Mouse (Mus musculus) urinary bladder, postnatal 14 days (tissue): Measurements from ENCODE around the gene Bcl6.
A peak's percentile ranks its signal among the peaks of the same experiment; 100 is the strongest.

ENCODE experiments used
- DNase-seq: peaks from one replicate; pipeline ENCODE4 v3.0.0; 2021; ENCODE audit warnings: low spot score

Gene Bcl6

DNA sequence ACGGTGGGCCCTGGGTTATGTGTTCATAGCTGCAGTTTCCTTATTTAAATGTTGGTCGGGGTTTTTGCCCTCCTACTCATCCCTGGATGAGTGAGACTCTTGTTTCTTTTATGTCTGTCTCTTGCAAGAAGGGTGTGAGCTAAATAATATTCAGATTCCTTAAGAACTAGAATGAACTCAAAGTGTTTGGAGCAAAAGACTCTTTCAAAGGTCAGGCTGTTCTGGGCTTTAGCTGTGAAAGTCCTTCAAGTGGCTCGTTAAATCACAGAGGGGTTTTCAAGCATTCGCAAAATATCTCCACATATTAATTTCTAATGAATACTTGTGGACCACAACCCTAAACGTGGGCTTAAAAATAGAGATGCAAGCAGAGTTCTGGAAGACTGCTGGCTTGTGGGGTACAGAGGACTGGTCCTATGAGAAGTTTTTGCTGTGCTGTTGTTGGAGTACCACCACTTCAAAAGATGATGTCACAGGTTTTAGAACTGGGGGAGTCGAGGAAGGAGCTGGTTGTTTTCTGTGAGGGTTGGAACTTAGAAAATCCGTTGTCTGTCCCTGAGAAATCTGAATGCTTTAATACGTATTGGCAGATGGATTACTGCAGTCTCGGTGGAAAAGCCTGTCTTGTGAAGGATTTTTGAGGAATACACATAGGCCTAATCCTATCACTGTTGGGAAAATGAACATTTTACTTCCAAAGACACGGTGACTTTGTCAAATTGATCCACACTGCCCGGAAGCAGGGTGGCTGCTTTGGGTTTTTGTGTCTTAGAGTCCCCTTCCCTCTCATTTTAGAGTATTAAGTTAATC lies 1.7 kb upstream of the Bcl6 start:
- DNase-seq = no peak

DNA sequence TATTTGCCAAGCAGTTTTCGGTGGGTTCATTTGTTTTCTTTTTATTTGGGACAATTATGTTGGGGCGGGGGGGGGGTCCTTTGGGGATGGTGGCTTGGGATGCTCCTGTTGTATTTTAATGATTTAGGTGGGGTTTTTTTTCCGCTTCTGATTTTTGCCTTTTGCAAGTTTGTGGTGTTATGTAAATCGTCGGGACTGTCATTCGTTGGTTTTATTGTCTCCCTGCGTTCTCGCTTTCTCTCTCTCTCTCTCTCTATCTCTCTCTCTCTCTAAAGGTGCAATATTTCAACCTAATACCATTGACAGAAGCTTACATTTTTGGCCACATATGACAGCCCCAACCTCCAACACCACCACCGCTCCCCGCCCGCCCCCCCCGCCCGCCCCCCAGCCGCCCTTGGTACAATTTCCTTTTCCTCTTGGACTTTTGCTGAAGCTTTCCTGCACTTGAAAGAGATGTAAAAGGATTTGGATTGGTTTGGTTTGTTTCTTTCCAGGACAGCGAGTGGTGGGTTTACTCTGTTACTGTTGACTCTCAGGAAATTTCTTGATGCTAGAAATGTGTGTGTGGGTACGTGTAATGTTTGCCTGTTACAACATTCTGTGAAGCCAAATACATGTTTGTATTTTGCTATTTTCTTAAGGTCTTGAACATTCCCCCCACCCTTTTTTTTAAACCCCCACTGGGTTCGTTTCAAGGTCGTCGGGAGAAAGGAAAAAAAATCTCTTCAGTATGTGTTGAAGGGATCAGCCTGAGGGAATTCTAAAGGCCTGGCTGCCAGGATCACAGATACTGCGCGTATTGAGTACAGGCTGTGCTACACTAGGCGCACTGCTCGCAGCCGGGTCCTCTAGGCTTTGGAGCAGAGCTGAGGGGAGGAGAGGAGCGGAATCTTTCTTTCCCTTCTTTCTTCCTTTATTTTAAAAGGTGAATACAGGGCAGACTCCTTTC lies 833 bp upstream of the Bcl6 start:
- DNase-seq = peak; percentile 44

DNA sequence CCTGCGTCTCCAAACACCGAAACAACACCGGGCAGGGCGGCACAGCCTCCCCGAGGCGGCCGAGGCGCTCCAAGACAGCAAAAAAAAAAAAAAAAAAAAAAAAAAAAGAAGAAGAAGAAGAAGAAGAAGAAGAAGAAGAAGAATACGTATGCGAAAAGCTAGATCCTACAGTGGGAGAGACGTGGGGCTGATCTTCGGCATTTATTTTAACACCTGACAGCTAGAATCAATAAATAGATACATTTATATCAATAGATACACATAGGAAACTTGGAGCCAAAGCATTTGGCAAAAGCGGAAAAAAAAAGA lies 541 bp downstream of the Bcl6 start:
- no peak for DNase-seq

DNA sequence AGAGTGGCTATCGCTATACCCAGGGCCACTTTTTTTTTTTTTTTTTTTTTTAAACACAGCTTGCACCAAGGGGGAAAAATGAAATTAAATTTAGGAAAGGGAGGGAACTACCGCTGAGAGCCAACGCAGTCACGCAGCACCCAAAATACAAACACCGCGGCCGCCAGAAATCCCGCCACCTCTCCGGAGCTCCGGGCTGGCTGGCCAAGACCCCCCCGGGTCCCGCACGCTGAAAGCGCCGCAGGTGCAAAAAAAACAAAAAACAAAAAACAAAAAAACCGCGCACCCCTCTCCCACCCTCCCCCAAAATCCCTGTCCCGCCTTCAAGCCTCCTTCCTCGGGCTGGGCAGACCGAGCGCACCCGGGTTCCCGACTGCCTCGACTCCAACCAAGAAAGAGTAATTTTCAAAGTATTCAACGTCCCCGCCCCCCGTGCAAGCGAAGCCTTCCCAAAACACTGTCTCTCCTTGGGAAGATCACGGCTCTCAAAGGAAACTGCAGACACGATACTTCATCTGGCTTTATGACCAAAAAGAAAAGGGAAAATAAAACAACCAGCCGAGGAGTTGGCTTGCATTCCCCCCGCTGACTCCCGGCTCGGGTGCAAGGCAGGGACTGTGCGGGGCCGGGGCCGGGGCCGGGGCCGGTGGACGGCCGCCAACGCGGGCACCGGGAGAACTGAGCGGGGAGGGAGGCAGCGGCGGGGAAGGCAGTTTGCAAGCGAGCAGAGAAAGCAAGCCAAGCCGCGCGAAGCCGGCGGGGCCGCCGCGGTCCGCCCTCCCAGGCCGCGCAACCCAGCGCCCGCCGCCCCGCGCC lies 1.1 kb downstream of the Bcl6 start:
- DNase-seq = peak; percentile 54

DNA sequence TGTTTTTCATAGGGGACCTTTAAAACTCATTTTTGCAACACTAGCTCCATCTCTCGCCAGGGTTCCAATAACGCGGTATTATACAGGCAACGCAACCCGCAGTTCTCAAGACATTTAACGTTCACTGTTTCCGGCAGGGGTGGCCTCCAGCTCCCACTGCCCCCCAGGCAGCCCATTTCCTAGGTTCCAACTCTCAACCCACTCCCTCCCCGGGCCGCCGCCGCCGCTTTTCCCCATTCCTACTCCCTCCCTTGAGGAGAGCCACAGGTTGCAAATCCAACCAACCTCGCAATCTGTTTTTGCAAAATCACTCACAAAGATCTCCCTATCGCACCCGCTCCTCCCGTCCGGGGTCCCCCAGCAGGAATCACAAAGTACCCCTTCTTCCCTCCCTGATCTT lies 1.8 kb downstream of the Bcl6 start:
- DNase-seq = peak; percentile 35

DNA sequence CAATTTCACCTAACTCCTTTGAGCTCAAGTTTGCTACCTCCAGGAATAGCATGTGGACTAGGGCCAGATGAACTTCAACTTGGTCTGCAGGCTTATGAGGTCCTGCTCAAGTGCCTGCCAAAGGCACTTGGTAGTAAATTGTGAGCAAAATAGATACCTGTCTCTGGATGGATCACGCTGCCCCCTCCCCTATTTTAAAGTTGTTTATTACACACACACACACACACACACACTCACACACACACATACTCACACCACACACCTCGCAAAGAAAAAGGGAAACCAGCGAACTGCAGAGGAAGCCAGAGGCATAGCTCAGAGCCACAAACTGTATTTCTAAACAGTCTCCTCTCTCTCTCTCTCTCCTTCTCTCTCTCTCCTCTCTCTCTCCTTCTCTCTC lies 2.5 kb downstream of the Bcl6 start:
- DNase-seq = no peak

DNA sequence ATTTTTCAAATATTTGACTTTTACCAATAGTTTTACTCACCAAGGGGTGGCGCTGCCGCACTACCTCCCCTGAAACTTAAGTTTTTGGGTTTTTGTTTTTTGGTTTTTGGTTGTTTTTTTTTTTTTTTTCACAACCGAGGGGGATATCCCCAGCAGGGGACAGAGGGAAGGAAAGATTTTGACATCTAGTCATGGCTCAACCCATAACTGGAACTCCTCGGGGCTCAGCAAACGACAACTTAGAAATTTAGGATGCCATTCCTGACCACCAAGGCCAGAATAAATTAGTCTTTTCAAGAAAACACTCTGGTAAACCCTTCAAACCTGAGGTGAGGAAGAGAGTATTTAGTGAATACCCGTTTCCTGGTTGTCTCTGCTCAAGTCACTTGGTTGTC lies 3.2 kb downstream of the Bcl6 start:
- DNase-seq = peak; percentile 64

DNA sequence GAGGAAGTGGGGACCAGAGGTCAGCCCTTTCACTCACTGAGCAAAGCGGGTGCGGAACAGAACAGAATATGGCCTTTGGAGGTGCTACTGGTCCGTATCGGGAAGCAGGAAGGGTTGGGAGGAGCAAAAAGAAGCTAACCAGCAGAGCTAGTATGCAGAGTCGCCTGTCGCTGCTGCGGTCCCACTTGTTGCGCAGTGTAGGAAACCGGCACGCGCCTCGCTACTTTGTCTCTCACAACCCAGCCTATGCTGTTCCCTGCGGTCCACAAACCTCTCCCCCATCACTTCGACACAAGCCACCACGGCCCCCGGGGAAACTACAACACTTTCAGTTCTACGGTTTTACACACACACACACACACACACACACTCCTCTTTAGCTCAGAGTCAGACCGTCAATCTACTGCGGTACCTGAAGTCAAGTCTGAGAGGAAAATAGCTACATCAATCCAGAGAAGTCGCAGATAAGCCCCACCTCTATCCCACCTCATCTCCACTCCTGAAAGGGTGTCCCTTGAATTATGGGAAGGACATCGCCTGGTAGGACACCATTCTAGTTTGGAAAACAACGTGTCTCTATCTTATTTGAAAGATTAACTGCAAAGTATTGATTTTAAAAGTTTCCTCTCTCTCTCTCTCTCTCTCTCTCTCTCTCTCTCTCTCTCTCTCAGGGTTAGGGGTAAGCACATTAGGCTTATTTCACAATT lies 3.7 kb downstream of the Bcl6 start:
- DNase-seq = peak; percentile 55

DNA sequence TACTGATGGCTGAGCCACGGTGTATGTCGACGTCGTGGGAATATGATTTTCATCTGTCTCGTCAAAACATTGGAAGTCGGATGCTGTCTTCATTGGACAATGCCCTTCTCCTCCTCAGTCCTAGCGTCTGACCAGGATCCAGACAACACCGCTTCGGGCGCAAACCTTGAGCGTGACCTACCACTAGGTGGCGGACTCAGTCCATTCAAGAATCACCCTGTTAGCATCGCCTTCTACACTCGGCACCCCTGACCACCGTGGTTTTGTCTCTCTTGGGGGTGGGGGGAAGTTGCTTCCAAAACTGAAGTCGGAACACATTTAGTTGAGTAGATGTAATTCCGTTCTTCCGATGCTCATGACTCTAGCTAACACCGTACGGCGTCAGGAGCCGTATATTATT lies 4.5 kb downstream of the Bcl6 start:
- peak; percentile 92 for DNase-seq

DNA sequence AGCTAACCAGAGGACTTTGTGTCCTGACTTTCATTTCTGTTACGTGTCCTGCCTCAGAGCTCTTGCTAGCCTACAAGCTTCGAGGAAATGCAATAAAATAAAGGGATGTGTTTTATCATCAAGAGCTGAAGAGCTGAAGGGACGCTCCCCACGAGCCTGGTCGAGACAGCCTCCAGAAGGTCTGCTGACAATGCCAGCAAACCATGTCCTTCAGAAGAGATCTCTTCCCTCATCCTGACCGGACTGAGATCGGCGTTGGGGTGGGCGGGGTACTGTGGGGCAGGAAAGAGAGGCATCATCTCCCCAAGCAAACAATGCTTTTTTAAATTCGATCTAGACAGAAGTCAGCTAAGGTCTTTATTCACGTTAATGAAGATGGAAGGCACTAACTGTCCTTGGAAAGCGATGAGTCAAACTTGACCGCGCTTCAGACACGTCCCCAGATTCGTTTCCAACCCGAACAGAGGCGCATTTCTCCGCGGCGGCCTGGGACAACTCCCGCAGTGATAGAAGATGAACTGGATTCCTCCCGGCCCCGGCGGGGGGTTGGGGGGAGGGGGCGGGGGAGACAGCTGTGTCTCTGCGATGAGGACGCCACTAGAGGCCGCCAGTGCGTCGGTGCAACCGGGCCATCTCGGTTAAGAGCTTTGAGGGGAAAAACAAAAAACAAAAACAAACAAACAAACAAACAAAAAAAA lies 5.6 kb downstream of the Bcl6 start:
- peak; percentile 76 for DNase-seq

DNA sequence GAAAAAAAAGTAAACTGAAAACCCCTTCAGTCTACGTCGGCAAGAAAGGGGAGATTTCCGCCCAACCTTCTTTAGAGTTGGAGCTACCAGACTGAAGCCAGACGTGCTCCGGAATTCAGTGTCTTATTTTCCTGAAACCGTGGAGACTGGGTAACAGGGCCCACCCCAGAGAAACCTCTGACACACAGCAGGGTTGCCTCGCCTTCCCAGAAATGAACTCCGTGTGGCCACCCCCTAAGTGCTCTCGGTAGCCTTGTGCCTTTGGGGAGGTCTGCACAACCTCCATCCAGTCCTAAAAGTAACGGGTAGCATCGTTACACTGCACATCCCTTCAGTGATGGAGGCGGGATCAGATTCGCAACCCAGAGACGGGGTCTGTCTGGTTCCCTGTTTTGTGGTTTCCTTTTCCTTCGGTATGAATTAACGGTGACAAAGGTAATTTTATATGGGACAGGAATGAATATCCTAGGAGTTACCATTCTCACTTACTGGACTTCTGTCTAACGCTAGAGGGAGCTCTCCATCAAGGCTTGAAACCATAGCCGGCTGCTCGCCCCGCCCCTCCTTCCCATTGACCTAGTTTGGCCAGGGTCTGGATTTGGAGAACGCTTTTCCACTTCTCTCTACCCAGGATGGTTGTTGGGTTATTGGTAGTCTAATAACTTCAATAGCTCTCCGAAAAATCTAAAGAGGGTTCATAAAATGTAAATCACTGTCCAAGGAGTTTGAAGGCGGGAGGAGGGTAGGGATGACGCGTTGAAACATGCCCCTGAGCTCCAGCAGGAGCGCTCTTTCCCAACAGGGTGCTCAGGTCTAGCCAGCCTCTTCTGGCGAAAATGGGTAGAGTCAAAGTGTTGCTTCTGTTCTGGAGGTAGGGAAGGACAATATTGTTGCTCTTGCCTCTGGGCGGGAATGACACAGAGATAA lies 6.5 kb downstream of the Bcl6 start:
- DNase-seq = peak; percentile 84

DNA sequence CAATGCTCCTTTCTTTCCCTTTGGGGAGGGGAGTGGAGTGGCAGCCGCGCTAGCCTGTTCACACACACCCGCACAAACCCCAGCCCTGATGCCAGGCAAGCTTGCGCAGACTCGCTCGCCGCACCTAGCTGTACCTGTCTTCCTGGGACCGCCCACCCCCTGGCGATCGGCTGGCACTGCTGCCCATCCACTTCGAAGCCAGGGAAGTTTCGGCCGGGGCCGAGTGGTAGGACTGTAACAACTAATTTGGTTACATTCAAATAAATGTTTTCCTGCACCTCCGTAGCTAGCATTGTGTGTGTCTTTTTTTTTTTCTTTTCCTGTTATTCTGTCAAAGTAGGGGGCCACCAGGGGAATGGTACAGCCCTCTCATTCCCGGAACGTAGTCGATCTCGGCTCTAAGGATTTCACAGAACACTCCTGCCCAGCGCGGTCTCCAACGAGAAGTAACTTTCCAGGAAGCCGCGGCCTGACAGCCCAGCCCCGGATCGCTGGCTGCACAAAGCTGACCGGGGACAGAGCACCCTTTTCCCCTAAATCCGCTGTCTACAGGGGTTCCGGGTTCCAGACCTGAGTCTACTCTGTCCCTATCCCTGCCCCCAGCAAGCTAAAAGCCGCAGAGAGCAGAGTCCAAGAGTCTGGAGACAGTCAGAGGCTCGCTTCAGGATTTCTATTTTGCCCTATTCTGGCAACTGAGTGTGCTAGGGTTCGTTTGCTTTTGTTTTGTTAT lies 7.5 kb downstream of the Bcl6 start:
- DNase-seq = peak; percentile 57

DNA sequence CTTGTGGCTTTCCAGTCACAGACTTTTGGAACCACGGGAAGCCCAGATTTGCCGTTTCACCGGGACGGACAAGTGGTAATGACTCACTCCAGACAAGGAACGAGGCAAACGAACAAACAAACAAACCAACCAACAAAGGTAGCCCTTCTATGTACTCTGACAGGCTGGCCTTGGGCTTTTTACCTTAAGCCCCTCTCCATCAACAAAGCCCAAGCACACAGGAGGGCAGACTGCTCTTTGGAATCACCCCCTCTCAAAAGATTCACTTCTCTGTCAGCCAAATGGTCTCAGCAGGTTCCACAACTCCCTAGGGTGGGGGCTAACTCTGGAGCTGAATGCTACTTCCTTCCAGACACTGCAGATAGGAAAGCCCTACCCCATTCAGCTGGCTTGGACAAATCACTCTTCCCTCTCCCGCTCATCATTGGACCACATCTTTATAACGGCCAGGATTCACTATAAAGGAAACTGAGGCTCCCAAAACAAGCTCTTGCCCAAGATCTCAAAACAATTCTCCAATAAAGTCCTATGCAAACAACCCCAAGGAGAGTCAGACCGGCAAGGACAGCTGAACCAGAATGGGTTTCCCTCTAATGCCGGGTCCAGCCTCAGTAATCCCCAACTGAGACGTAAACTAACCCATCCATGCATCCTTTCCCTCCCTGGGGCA lies 8.3 kb downstream of the Bcl6 start:
- no peak for DNase-seq

DNA sequence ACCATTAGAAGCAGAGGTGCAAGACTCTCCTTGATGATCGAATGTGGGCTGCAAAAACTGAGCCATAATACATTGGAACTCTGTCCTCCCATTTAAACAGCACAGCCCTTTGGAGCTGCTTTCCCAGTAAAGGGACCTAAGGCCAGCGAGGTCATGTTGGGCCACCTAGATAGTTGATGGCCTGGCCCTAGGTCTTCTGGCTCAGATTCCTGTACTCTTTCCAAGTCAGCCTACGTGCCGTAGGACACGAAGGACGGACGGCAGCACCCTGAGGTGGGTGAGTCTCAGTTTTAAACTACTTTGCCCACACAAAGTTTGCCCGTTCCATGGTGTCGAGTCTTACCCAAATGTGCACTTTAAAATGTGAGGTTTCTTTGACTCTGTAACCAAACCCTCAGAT lies 9.2 kb downstream of the Bcl6 start:
- no peak for DNase-seq

DNA sequence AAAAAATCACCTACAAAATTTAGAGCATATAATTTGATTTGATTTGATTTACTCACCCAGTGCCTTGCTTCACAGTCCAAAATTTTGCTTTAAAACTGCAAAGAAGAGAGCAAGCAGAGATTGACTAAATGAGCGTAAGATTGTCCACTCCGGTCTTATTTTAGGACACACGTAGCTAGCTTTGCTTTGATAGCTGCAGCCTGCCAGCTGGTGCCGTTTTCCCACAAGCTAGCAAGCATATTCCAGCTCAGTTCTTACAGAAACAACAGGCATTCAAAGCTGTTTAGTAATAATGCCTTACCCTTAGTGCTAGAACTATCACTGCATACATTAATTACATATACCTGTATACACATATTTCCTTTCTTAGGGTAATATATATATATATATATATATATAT lies 10.2 kb downstream of the Bcl6 start:
- DNase-seq = no peak

DNA sequence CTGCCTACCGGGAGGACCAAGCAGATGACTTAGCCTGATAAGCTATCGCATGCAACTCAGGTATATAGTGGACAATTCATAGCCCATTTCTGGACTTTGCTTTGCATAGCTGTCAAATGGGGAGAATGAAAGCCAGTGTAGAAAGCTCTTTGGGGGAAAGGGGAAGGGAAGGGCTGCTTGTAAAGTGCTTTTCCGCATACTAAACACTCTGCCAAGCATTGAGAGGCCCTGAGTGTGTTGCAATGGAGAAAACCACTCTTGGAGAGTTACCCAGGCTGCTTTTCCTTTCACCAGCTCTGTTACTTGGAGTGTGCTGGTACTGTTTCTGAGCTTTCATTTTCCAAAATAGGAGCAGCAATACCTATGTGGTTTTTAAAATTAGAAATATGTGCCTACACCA lies 10.9 kb downstream of the Bcl6 start:
- DNase-seq = no peak

DNA sequence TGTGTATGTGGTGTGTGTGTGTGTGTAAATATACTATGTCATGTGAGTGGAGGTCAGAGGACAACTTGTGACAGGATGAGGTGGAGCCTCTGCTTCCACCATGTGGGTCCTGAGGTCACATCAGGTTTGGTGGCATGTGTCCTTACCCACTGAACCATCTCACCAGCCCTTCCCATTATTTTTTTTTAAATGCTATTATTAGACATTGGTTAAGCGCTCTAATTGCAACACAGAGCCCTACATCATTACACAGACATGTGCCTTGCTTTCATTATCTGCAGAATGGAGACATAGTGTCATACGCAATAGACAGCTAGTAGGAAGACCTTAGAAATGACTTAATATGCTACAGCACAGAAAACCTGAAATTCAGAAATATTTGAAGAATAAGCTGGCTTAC lies 12.5 kb downstream of the Bcl6 start:
- DNase-seq = no peak

DNA sequence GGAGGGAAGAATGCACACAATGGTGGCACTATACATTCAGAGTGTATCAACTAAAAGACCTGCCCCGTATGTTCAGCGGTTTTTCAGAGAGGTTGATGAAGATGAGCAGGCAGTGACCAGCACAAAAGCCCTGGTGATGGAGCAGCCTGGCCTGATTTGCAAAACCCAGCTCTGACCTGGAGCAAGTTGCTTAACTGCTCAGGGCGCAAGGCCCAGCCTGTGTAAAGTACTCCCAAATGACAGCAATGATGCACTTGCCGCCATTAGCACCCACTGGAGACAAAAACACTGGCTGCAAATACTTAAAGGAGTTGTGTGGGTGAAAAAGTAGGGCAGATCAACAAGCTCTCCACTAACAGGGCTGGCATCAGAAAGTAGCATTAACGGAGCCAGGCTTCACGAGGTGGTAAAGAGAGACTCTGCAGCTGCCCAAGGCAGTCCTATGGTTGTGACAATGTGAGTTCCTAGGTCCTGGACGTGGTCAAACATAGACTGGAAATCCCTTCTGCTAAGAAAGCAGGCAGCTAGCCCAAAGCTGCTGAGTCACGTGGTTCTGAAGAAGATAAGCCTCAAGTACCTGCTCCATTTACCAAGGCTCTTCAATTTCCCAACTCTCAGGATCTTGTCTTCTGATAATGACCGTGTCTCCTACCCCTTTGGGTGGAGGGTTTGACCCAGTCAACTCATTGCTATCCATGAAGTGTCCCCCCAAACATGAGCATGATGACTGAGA lies 14.9 kb downstream of the Bcl6 start:
- no peak for DNase-seq
